Mouse (Mus musculus): ENCODE results near the gene Elfn1. TPM values are rescaled to one million over a fixed set of nuclear protein-coding genes. Genes with fewer than 3 reads are reported as not detected.

The Elfn1 gene
- polyA plus RNA-seq, 1 experiment from 2014 or later = 0.32 TPM

- Histone ChIP-seq H3K9me3 (no peaks in the 10 kb centered on the region), H3K36me3 (replicated peaks) (0 out of 2 replicates have a peak, but pooled peaks cover 3% of the 10 kb centered on the region), H3K4me3 (no peak overlapping the region), H3K4me1 (peaks cover 14% of the 10 kb centered on the region), H3K27ac (no peak overlapping the region), H3K27me3 (ENCODE audit: poor library complexity, severe bottlenecking) (no peaks in the 10 kb centered on the region)
- no peak for DNase-seq (ENCODE audit: extremely low spot score, low spot score)
- WGBS = 94% methylated on average over 1 of the region's 1 CpGs
These were observed 109.2 kb downstream of the Elfn1 start for GRCm38 (mm10) chr5:140016896-140017295.

DNA sequence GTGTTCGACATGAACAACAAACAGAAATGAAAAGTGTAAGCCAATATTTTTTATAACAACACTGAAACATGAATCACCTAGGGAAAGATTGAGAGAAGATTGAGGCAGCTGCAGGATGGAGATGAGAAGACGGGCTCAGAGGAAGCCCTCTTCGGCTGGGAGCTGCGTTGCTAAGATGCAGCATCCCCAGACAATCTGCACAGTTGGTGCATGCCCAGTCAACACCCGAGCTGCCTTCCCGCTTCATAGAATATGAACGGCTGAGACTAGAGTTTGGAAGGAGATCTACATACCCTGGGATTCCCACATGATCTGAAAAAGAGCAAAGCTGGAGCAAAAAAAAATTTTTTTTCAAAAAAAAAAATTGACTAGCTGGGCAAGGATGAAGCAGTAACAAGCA lies 111.0 kb downstream of the Elfn1 start:
- Histone ChIP-seq H3K9me3 (no peaks in the 10 kb centered on the region), H3K4me3 (no peak overlapping the region), H3K27ac (no peak overlapping the region), H3K27me3 (ENCODE audit: poor library complexity, severe bottlenecking) (no peaks in the 10 kb centered on the region), H3K4me1 (peaks cover 14% of the 10 kb centered on the region), H3K36me3 (replicated peaks) (0 out of 2 replicates have a peak, but pooled peaks cover 3% of the 10 kb centered on the region)
- no peak for DNase-seq (ENCODE audit: extremely low spot score, low spot score)
- 95% methylated on average over 7 of the region's 7 CpGs for WGBS

GRCm38 (mm10) chr5:140019616-140020015 lies 111.9 kb downstream of the Elfn1 start:
- WGBS = 87% methylated on average over 1 of the region's 1 CpGs
- DNase-seq (ENCODE audit: extremely low spot score, low spot score) = no peak
- no peaks in the 10 kb centered on the region for H3K27me3 ChIP-seq (ENCODE audit: poor library complexity, severe bottlenecking)
- no peak overlapping the region for H3K27ac ChIP-seq
- H3K4me3 ChIP-seq = no peak overlapping the region
- H3K9me3 ChIP-seq = no peaks in the 10 kb centered on the region
- H3K4me1 ChIP-seq = peaks cover 17% of the 10 kb centered on the region
- 0 out of 2 replicates have a peak, but pooled peaks cover 3% of the 10 kb centered on the region for H3K36me3 ChIP-seq (replicated peaks)

GRCm38 (mm10) chr5:140021755-140022154 lies 114.0 kb downstream of the Elfn1 start:
- Histone ChIP-seq H3K36me3 (replicated peaks) (0 out of 2 replicates have a peak, but pooled peaks cover 3% of the 10 kb centered on the region), H3K27me3 (ENCODE audit: poor library complexity, severe bottlenecking) (no peaks in the 10 kb centered on the region), H3K4me1 (peaks cover 27% of the 10 kb centered on the region), H3K9me3 (no peaks in the 10 kb centered on the region), H3K4me3 (no peak overlapping the region), H3K27ac (no peak overlapping the region)
- WGBS = 90% methylated on average over 10 of the region's 10 CpGs
- DNase-seq (ENCODE audit: extremely low spot score, low spot score) = no peak

- Histone ChIP-seq H3K36me3 (replicated peaks) (0 out of 2 replicates have a peak, but pooled peaks cover 3% of the 10 kb centered on the region), H3K27ac (no peak overlapping the region), H3K27me3 (ENCODE audit: poor library complexity, severe bottlenecking) (no peaks in the 10 kb centered on the region), H3K4me1 (peaks cover 27% of the 10 kb centered on the region), H3K9me3 (no peaks in the 10 kb centered on the region), H3K4me3 (no peak overlapping the region)
- DNase-seq (ENCODE audit: extremely low spot score, low spot score) = no peak
- WGBS = 90% methylated on average over 6 of the region's 6 CpGs
These were observed 115.1 kb downstream of the Elfn1 start for GRCm38 (mm10) chr5:140022861-140023260.

DNA sequence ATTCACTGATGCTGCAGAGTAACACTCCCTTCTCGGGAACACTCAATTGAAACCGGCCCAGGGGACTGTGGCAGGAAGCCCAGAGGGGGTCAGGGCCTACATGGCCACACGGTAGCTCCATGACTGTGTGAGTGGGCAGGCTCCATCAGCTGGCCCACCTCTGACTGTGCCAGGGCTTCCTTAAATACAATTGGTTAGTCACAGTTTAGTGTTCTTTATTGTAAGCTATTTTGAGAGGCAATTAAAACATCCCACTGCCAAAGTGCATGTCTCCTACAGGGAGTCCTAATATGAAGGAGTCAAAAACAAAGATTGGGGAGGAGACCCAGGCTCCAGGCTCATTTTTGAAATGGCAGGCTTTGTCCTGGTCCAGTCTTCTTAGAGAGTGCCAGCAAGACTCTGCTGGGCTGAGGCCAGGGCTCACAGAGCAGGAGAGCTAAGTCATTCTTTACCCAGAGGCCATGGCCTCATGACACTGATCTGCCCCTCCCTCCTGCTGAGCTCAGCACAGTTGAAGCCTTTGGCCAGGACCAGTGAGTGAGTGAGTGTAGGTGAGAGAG lies 116.3 kb downstream of the Elfn1 start:
- peak overlapping the region; percentile 26; the same call in 1 of the 2 replicates for H3K27ac ChIP-seq
- DNase-seq (ENCODE audit: extremely low spot score, low spot score) = no peak
- WGBS = 44% methylated on average over 3 of the region's 3 CpGs

More for the DNA sequence above, 116.3 kb downstream of the Elfn1 start:
- Histone ChIP-seq H3K36me3 (replicated peaks) (0 out of 2 replicates have a peak, but pooled peaks cover 3% of the 10 kb centered on the region), H3K27me3 (ENCODE audit: poor library complexity, severe bottlenecking) (no peaks in the 10 kb centered on the region), H3K9me3 (no peaks in the 10 kb centered on the region), H3K4me3 (no peak overlapping the region), H3K4me1 (peaks cover 28% of the 10 kb centered on the region)

Other genes with a start within 250 kb of the Elfn1 start
- gene Micall2, start 171.6 kb upstream of the Elfn1 start, polyA plus RNA-seq (2016; fragmentation: Nextera tagmentation; extraction: Ambion mirVana) = 5.9 and 6.9 TPM in 2 replicates
- 41.0 and 43.2 TPM in 2 replicates for gene Ints1, start 132.3 kb upstream of the Elfn1 start, polyA plus RNA-seq (2016; fragmentation: Nextera tagmentation; extraction: Ambion mirVana)
- gene Mafk, start 116.4 kb upstream of the Elfn1 start, polyA plus RNA-seq (2016; fragmentation: Nextera tagmentation; extraction: Ambion mirVana) = 9.8 and 10.1 TPM in 2 replicates
- gene Tmem184a, start 88.0 kb upstream of the Elfn1 start, polyA plus RNA-seq (2016; fragmentation: Nextera tagmentation; extraction: Ambion mirVana) = 1.4 and 1.8 TPM in 2 replicates
- gene Gm26938, start 81.5 kb upstream of the Elfn1 start, polyA plus RNA-seq (2016; fragmentation: Nextera tagmentation; extraction: Ambion mirVana) = 0.31 TPM in 1 of 2 replicates, not detected in the other
- 99.7 and 103 TPM in 2 replicates for gene Psmg3, start 81.1 kb upstream of the Elfn1 start, polyA plus RNA-seq (2016; fragmentation: Nextera tagmentation; extraction: Ambion mirVana)